Mouse (Mus musculus) midbrain, postnatal 0 days (tissue): ENCODE results near the gene AF366264. TPM values are rescaled to one million over a fixed set of nuclear protein-coding genes. Genes with fewer than 3 reads are reported as not detected.
"Not testable (repeated sequence)": the region's sequence is repeated elsewhere in the genome, so short reads cannot be mapped to it uniquely, and the experiment has no call there.

Source experiments
- ATAC-seq: fragments of 200-750 bp; cut with Nextera tagmentation; 2 replicates; pipeline ENCODE4 v1.8.0; 2017; ENCODE audit warnings: moderate number of reproducible peaks, mild to moderate bottlenecking, moderate TSS enrichment, moderate library complexity; ENCODE audit not compliant: low FRiP score
- DNase-seq: peaks from one replicate; pipeline ENCODE4 v3.0.0-alpha.2; 2015; ENCODE audit warnings: low spot score
- H3K27ac ChIP-seq: fragments of 300-500 bp; sonication (generic); 2 replicates; pipeline ENCODE4 v1.5.1; 2014; ENCODE audit warnings: low read depth, mild to moderate bottlenecking, low read length, mixed read lengths
- H3K27me3 ChIP-seq: fragments of 300-500 bp; sonication (generic); 2 replicates; pipeline ENCODE4 v1.6.1; 2014; ENCODE audit warnings: low read length, control low read depth, mixed read lengths; ENCODE audit not compliant: insufficient read depth
- H3K36me3 ChIP-seq: fragments of 300-500 bp; sonication (generic); 2 replicates; pipeline ENCODE4 v1.6.1; 2014; ENCODE audit warnings: low read length, control low read depth, mixed read lengths; ENCODE audit not compliant: insufficient read depth
- H3K4me1 ChIP-seq: fragments of 300-500 bp; sonication (generic); 2 replicates; pipeline ENCODE4 v1.6.1; 2014; ENCODE audit warnings: mild to moderate bottlenecking, control low read depth, antibody characterized with exemption, low read length, mixed read lengths; ENCODE audit not compliant: insufficient read depth
- H3K4me2 ChIP-seq: fragments of 300-500 bp; sonication (generic); 2 replicates; pipeline ENCODE4 v1.6.1; 2014; ENCODE audit warnings: low read depth, mild to moderate bottlenecking, low read length, mixed read lengths; ENCODE audit not compliant: poor library complexity, severe bottlenecking
- H3K4me3 ChIP-seq: fragments of 300-500 bp; sonication (generic); 2 replicates; pipeline ENCODE4 v1.5.1; 2014; ENCODE audit warnings: low read depth, mild to moderate bottlenecking, low read length, moderate library complexity
- H3K9ac ChIP-seq: fragments of 300-500 bp; sonication (generic); replicated peaks from 2 replicates; pipeline ENCODE4 v1.6.1; 2014; ENCODE audit warnings: mild to moderate bottlenecking, low read length, moderate library complexity, mixed read lengths; ENCODE audit not compliant: poor library complexity, severe bottlenecking
- H3K9me3 ChIP-seq: fragments of 300-500 bp; sonication (generic); 2 replicates; pipeline ENCODE4 v1.6.1; 2016; ENCODE audit warnings: low read length, control low read depth
- CTCF ChIP-seq: IDR thresholded peaks from 2 replicates; pipeline ENCODE4 v1.5.1; 2016; ENCODE audit warnings: antibody characterized with exemption, mild to moderate bottlenecking
- WGBS: fragments of 180-500 bp; shearing (Covaris S2); extraction: QIAGEN DNeasy Blood & Tissue Kit; methylation state at CpG from one replicate; pipeline ENCODE4 v1.1.7; 2014; 5-methylcytosine and 5-hydroxymethylcytosine counted together
- polyA plus RNA-seq: library from polyadenylated mRNA; unstranded; fragments of >200 nt; fragmentation: Nextera tagmentation; extraction: Ambion mirVana; gene quantifications from 2 replicates; pipeline ENCODE4 v1.2.1, GENCODE M21; 2015
- total RNA-seq: library from RNA; depleted of rRNA; stranded (reverse); fragments of >200 nt; gene quantifications from 2 replicates; pipeline ENCODE4 v1.2.3, GENCODE M21; 2014; rRNA removed

AF366264 gene
- total RNA-seq (not detected in 2 replicates), polyA plus RNA-seq (not detected in 2 replicates)

DNA sequence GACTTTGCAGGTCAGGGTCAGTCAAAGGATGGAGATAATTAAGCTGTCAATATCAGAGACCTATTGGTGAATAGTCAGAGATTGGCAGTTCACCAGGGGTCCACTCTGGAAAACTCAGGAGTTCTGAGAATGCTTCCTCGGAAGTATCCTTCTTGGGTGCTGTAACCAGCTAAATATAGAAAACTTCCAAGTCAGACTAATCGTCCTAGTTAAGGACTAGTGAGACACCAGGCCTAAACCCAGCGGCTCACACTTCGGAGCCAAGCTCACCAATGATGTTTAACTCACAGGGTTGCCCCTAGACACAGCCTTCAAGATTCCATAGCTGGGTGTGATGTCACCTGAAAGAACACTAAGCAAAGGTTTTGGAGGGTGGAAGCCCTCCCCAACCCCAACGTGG, at the start of gene AF366264:
AF366264 (minus strand) TSS at position 101 of the 400 bp plus-strand sequence.
- not testable (repeated sequence) for H3K4me2 ChIP-seq, H3K27me3 ChIP-seq, H3K4me1 ChIP-seq, H3K27ac ChIP-seq, H3K9ac ChIP-seq, H3K36me3 ChIP-seq, ATAC-seq, H3K4me3 ChIP-seq, DNase-seq, H3K9me3 ChIP-seq
- WGBS: 95% methylated on average over 5 of the region's 5 CpGs

DNA sequence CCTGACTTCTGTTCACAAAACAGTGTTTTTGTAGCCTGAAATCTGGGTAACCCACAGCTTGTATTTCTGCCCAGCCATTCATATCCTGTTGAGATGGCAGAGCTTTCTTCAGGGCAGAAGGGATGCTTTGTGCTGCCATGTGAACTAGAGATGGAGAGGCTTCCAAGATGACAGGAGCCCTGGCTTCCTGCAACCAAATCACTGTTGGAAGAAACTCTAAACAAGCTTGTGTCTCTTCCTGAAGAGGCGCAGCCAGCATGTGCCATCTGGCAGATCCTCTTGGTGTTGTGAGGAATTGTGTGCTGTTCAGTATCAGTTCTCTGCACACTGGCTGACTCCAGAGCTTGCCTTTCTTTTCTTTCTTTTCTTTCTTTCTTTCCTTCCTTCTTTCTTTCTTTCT, 5.1 kb upstream of the AF366264 start:
- DNase-seq: not testable (repeated sequence)
- WGBS: 87% methylated on average over 1 of the region's 1 CpGs

DNA sequence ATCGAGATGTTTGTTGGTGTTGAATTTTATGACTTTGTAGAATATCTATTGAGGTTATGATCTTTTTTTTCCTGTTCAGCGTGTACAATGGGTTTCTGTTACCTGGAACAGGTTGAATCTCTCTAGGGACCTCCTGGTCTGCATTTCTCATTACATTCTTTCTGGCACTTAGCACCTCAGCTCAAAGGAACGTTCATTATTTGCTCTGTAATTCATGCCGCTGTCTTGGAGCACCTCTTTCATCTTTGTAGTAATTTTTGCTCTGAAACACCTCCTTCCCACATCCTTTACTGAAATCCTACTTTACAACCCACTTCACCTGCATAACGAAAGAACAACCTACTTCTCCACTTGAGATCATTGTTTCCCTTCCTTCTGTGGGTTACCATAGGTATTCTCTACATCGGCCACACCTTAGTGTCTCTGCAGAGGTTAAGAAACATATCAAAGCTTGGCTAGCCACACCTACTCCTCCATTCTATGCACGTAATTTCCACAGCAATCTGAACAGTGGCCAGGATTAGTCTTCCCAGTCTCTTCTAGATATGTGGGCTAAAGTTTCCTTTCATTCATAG, 9.5 kb downstream of the AF366264 start:
- Histone ChIP-seq H3K27ac (no peak overlapping the region), H3K4me2 (no peak overlapping the region), H3K27me3 (no peaks in the 10 kb centered on the region), H3K9me3 (no peaks in the 10 kb centered on the region), H3K4me3 (no peak overlapping the region), H3K36me3 (no peaks in the 10 kb centered on the region), H3K4me1 (no peaks in the 10 kb centered on the region), H3K9ac (no peak overlapping the region)
- DNase-seq (no peak), ATAC-seq (no peak)
- WGBS: 71% methylated on average over 7 of the region's 7 CpGs
- TF ChIP-seq CTCF: no peak

More for the DNA sequence above, 5.1 kb upstream of the AF366264 start:
- H3K4me1 ChIP-seq, H3K27ac ChIP-seq, H3K27me3 ChIP-seq, ATAC-seq, H3K4me2 ChIP-seq, H3K9me3 ChIP-seq, H3K4me3 ChIP-seq, H3K9ac ChIP-seq, H3K36me3 ChIP-seq: not testable (repeated sequence)

DNA sequence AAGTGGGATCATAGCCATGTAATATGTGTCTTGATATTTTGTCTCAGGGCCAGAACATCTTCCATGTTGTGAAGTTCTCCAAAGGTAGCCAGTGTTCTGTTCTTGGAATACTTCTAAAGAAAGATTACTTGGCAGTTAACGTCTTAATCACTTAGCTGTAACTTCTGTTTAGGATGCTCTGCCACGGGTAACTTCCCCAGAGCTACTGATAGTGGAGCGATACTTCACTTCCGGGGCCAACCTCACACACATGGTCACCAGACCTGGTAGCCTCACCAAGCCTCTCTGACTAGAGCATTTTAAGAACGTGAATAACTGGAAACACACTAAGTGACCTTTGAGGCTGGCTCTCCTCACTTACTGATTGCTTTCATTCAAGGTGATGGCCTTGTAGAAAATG, 38.6 kb downstream of the AF366264 start:
- no peak for TF ChIP-seq CTCF
- H3K4me1 ChIP-seq: no peaks in the 10 kb centered on the region
- peaks cover 36% of the 10 kb centered on the region for H3K36me3 ChIP-seq
- H3K4me2 ChIP-seq: no peak overlapping the region
- no peak for ATAC-seq
- H3K27me3 ChIP-seq: no peaks in the 10 kb centered on the region
- WGBS: 94% methylated on average over 5 of the region's 5 CpGs
- no peaks in the 10 kb centered on the region for H3K9me3 ChIP-seq
- no peak for DNase-seq
- no peak overlapping the region for H3K4me3 ChIP-seq
- H3K27ac ChIP-seq: no peak overlapping the region
- H3K9ac ChIP-seq: no peak overlapping the region

DNA sequence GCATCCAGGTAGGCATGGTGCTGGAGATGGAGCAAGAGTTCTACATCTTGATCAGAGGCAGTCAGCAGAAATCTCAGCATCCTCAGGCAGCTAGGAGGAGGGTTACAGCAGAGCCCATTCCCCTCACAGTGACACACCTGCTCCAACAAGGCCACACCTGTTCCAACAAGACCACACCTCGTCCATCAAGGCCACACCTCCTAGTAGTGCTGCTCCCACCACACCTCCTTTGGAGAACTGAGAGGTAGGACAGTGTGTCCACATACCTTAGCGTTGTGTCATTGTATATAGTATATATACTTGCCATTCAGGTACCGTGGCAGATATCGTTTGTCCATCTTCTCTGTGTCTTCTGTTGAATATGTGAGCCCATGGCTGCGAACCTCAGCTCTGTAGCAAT, 40.5 kb downstream of the AF366264 start:
- H3K4me3 ChIP-seq: no peak overlapping the region
- no peak overlapping the region for H3K27ac ChIP-seq
- DNase-seq (no peak), ATAC-seq (no peak)
- H3K27me3 ChIP-seq: no peaks in the 10 kb centered on the region
- H3K4me1 ChIP-seq: no peaks in the 10 kb centered on the region
- whole genome bisulfite sequencing: 94% methylated on average over 5 of the region's 5 CpGs
- H3K4me2 ChIP-seq: no peak overlapping the region
- no peak overlapping the region for H3K9ac ChIP-seq
- no peak for TF ChIP-seq CTCF
- peaks cover 48% of the 10 kb centered on the region for H3K36me3 ChIP-seq
- no peaks in the 10 kb centered on the region for H3K9me3 ChIP-seq

DNA sequence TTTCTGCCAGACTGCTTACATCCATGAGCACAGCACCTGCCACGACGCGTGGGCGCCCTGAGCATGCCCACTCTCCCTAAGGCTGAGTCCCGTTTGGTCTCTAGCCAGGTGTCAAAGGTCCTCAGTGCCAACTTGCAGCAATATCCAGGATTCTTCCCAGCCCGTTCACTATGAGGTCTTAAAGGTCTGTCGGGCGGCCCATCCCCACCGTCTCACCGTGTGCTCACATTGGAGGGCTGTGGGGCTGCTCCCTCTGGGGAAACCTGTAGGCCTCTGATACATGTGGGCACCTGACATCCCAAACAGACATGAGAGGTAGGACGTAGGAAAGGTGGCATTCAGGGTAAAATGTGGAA, 44.5 kb downstream of the AF366264 start:
- Histone ChIP-seq H3K27me3 (no peaks in the 10 kb centered on the region), H3K9me3 (no peaks in the 10 kb centered on the region), H3K4me3 (no peak overlapping the region), H3K27ac (no peak overlapping the region), H3K4me1 (no peaks in the 10 kb centered on the region), H3K9ac (no peak overlapping the region), H3K4me2 (no peak overlapping the region), H3K36me3 (peaks cover 46% of the 10 kb centered on the region)
- TF ChIP-seq CTCF: no peak
- DNase-seq (no peak), ATAC-seq (no peak)
- 92% methylated on average over 11 of the region's 11 CpGs for WGBS
